Mouse (Mus musculus) ES-E14 (cell line): ENCODE measurements around the gene Syt7. TPM values are rescaled to one million over a fixed set of nuclear protein-coding genes. Genes with fewer than 3 reads are reported as not detected.

Experiments
- DNase-seq: peaks from one replicate; pipeline ENCODE4 v3.0.0-alpha.2; 2013; ENCODE audit warnings: low read depth, low spot score
- H3K27ac ChIP-seq: 2 replicates; pipeline ENCODE4 v1.5.1; 2012; ENCODE audit warnings: low read depth, mild to moderate bottlenecking, low read length, moderate library complexity, mixed read lengths; ENCODE audit not compliant: poor library complexity, insufficient read depth, severe bottlenecking
- H3K36me3 ChIP-seq: 2 replicates; pipeline ENCODE4 v1.6.1; 2012; ENCODE audit warnings: mild to moderate bottlenecking, low read length, moderate library complexity, mixed read lengths; ENCODE audit not compliant: control insufficient read depth, poor library complexity, insufficient read depth, severe bottlenecking
- H3K4me1 ChIP-seq, 2 experiments: fragments of 150-350 bp in 1 of 2; sonication (generic) in 1 of 2; 2 replicates each; pipeline ENCODE4 v1.6.1; 2012; ENCODE audit warnings: low read length in 2 of 2, mild to moderate bottlenecking in 1 of 2, mixed read lengths in 1 of 2; ENCODE audit not compliant: control insufficient read depth in 2 of 2, insufficient read depth in 2 of 2, poor library complexity in 1 of 2
- H3K4me3 ChIP-seq, 2 experiments: fragments of 150-350 bp in 1 of 2; sonication (generic) in 1 of 2; 2 replicates each; pipeline ENCODE4 v1.5.1; 2012; ENCODE audit warnings: low read length in 2 of 2, low read depth in 1 of 2, mild to moderate bottlenecking in 1 of 2, mixed read lengths in 1 of 2; ENCODE audit not compliant: insufficient read depth in 1 of 2, poor library complexity in 1 of 2, severe bottlenecking in 1 of 2
- H3K9ac ChIP-seq: 2 replicates; pipeline ENCODE4 v1.6.1; 2012; ENCODE audit warnings: low read depth, mild to moderate bottlenecking, low read length, mixed read lengths; ENCODE audit not compliant: poor library complexity, insufficient read depth, severe bottlenecking
- H3K9me3 ChIP-seq: fragments of 150-350 bp; sonication (generic); 2 replicates; pipeline ENCODE4 v1.6.1; 2012; ENCODE audit warnings: low read depth, mild to moderate bottlenecking, low read length; ENCODE audit not compliant: control insufficient read depth, insufficient read depth
- CHD2 ChIP-seq: IDR thresholded peaks from 2 replicates; pipeline ENCODE4 v1.6.1; 2014; ENCODE audit warnings: mild to moderate bottlenecking, low read depth, low read length, inconsistent platforms
- HCFC1 ChIP-seq: IDR thresholded peaks from 2 replicates; pipeline ENCODE4 v1.6.1; 2012; ENCODE audit warnings: low read length, inconsistent platforms, borderline replicate concordance; ENCODE audit not compliant: insufficient read depth
- MAFK ChIP-seq: IDR thresholded peaks from 2 replicates; pipeline ENCODE4 v1.6.1; 2014; ENCODE audit warnings: mild to moderate bottlenecking, low read depth, low read length, inconsistent platforms; ENCODE audit not compliant: insufficient read depth
- ZC3H11A ChIP-seq: IDR thresholded peaks from 2 replicates; pipeline ENCODE4 v1.6.1; 2012; ENCODE audit warnings: low read depth, mild to moderate bottlenecking, inconsistent platforms, low read length, borderline replicate concordance
- ZNF384 ChIP-seq: IDR thresholded peaks from 2 replicates; pipeline ENCODE4 v1.6.1; 2012; ENCODE audit warnings: low read depth, low read length, inconsistent platforms
- in situ Hi-C, 2 experiments: fragments of 600-800 bp; cut with MboI; formaldehyde crosslinking; loops; one replicate each; pipeline ENCODE4 v1.15.1; 2025; ENCODE audit warnings: low sequenced_read_pairs in 2 of 2, inconsistent platforms in 1 of 2; ENCODE audit not compliant: unreplicated experiment in 2 of 2
- total RNA-seq: library from RNA; depleted of rRNA; stranded (reverse); fragments of 300-350 nt; gene quantifications from 2 replicates; pipeline ENCODE4 v1.2.3, GENCODE M21; 2012

Gene Syt7
- total RNA-seq, 1 experiment = 2.6 TPM

- Histone ChIP-seq H3K27ac (no peak overlapping the region), H3K4me1 (peaks cover 0 to 12% of the 10 kb centered on the region in 2 experiments; a peak in 2 of 4 replicates)
- in situ Hi-C loops = no loop called here
Measured at GRCm38 (mm10) chr19:10421986-10422976, 33.4 kb downstream of the Syt7 start.

DNA sequence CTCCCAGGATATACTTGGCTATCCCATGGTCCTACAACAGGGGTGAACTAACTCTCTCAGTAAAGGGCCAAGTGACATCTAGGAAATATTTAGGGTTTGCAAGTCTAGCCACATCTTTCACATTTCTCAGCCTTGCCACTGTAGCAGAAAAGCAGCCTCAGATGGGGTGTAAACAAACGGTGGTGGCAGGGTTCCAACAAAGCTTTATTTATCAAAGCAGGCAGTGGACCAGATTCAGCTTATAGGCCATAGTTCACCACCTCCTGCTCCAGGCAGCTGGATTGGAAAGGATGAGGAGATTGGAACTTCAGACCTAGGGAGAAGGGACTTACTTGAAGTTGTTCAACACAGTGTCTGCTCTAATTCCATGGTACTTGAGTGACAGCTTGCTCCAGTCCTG lies 35.9 kb downstream of the Syt7 start:
- no peak for DNase-seq
- Histone ChIP-seq H3K27ac (no peak overlapping the region), H3K4me1 (peaks cover 0 to 12% of the 10 kb centered on the region in 2 experiments; a peak in 2 of 4 replicates), H3K4me3 (no peak overlapping the region), H3K9ac (no peak overlapping the region), H3K9me3 (no peaks in the 10 kb centered on the region), H3K36me3 (no peaks in the 10 kb centered on the region)
- in situ Hi-C loops = no loop called here
- TF ChIP-seq ZNF384 (no peak), CHD2 (no peak), ZC3H11A (no peak), HCFC1 (no peak), MAFK (no peak)

More at GRCm38 (mm10) chr19:10421986-10422976, 33.4 kb downstream of the Syt7 start:
- peak overlapping the region; percentile 42 to 62; a peak in 3 of 4 replicates for H3K4me3 ChIP-seq
- DNase-seq = no peak
- H3K9me3 ChIP-seq = no peaks in the 10 kb centered on the region
- no peaks in the 10 kb centered on the region; the same call in 1 of the 2 replicates for H3K36me3 ChIP-seq
- no peak for TF ChIP-seq ZNF384
- no peak for TF ChIP-seq ZC3H11A
- no peak for TF ChIP-seq MAFK
- TF ChIP-seq CHD2 = no peak
- TF ChIP-seq HCFC1 = no peak
- H3K9ac ChIP-seq = peak overlapping the region; percentile 26; the same call in 1 of the 2 replicates

- H3K4me1 ChIP-seq = peaks cover 0 to 12% of the 10 kb centered on the region in 2 experiments; a peak in 2 of 4 replicates
- no peaks in the 10 kb centered on the region for H3K9me3 ChIP-seq
- TF ChIP-seq CHD2 (no peak), MAFK (no peak), ZC3H11A (no peak), ZNF384 (no peak), HCFC1 (no peak)
- no peak for DNase-seq
- in situ Hi-C loops = no loop called here
- no peak overlapping the region for H3K4me3 ChIP-seq
- H3K27ac ChIP-seq = no peak overlapping the region
- no peaks in the 10 kb centered on the region for H3K36me3 ChIP-seq
- H3K9ac ChIP-seq = no peak overlapping the region
Measured at GRCm38 (mm10) chr19:10425484-10426270, 36.8 kb downstream of the Syt7 start.

DNA sequence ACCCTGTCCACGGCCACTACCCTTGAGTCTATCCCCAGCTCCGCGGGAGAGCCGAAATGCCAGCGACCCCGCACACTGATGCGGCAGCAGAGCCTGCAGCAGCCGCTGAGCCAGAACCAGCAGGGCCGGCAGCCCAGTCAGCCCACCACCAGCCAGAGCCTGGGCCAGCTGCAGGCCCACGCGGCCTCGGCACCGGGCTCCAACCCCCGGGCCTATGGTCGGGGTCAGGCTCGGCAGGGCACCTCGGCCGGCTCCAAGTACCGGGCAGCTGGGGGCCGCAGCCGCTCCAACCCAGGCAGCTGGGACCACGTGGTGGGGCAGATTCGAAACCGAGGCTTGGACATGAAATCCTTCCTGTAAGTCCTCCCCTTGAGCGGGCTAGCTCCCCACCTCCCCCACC lies 37.4 kb downstream of the Syt7 start:
- peaks cover 0 to 11% of the 10 kb centered on the region in 2 experiments; a peak in 2 of 4 replicates for H3K4me1 ChIP-seq
- TF ChIP-seq HCFC1 = no peak
- H3K36me3 ChIP-seq = no peaks in the 10 kb centered on the region
- H3K27ac ChIP-seq = no peak overlapping the region
- no peak overlapping the region for H3K4me3 ChIP-seq
- H3K9ac ChIP-seq = no peak overlapping the region
- DNase-seq = no peak
- in situ Hi-C loops = no loop called here
- H3K9me3 ChIP-seq = no peaks in the 10 kb centered on the region
